Mouse (Mus musculus) thymus, adult 2 months (tissue): ENCODE results near the gene Gemin5.

Experiments used
- CTCF ChIP-seq: fragments of 200-500 bp; IDR thresholded peaks from 2 replicates; pipeline ENCODE4 v1.5.1; 2012; ENCODE audit warnings: mild to moderate bottlenecking, control low read depth, low read length, moderate library complexity, borderline replicate concordance; ENCODE audit not compliant: control insufficient read depth, poor library complexity, insufficient read depth; ENCODE audit errors: extremely low read depth
- POLR2A ChIP-seq: fragments of 200-500 bp; IDR thresholded peaks from 2 replicates; pipeline ENCODE4 v1.6.1; 2012; ENCODE audit warnings: mild to moderate bottlenecking, low read length, control low read depth, moderate library complexity; ENCODE audit not compliant: control insufficient read depth, poor library complexity, insufficient read depth; ENCODE audit errors: extremely low read depth

DNA sequence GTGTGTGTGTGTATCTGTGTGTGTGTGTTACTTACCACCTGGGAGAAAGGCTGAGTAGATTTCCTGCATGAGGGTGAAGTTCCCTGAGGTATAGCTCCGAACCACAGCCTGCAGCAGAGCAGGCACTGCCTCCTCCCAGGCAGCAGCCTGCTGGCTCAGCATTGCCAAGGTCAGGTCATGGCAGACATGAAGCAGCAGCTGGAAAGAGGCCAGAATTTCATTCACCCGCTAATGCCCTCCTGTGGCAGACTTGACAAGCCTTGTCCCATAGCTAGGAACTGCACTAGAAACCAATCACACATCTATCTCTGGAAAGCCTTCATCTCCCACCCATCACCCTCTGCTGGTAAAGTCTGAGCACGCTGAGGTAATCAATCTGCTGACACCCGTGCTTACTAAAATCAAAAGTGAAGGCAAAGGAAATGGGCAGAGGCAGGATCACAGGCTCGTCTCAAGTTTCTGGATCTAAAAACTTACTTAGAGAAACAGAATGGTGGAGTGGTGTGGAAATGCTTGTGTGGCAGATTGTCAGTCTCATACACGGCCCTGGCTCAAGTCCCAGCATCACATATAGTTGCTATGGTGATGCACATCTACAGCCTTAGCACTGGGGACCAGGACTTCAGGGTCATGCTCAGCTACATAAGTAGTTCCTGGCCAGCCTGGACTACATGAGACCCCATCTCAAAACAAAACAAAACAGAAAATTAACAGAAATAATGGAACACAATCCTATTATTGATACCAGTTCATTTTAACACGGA, 41.8 kb downstream of the Gemin5 start:
- TF ChIP-seq POLR2A (no peak), CTCF (no peak)
